Mouse (Mus musculus) ES-Bruce4 (cell line): ENCODE measurements around the gene Gna12.
A peak's percentile ranks its signal among the peaks of the same experiment; 100 is the strongest.

Experiments used
- CTCF ChIP-seq: IDR thresholded peaks from one replicate; pipeline ENCODE4 v1.8.1; 2011; ENCODE audit warnings: low read depth, low read length
- EP300 ChIP-seq: IDR thresholded peaks from 2 replicates; pipeline ENCODE4 v1.6.1; 2011; ENCODE audit warnings: low read depth, low read length; ENCODE audit not compliant: insufficient read depth
- POLR2A ChIP-seq: IDR thresholded peaks from one replicate; pipeline ENCODE4 v1.8.1; 2011; ENCODE audit warnings: low read length; ENCODE audit not compliant: insufficient read depth

DNA sequence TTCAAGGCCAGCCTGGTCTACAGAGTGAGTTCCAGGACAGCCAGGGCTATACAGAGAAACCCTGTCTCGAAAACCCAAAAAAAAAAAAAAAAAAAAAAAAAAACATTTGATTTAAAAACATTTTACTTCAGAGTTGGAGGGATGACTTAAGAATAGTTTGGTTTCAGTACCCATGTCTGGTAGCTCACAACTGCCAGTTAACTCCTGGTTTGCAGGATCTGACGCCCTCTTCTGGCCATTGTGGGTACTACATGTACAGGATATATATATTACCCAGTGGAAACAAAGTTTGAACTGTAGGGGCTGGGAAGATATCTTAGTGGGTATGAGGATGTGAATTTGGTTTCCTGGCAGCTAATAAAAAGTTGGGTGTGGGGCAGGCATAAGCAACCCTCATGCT lies 79.3 kb downstream of the Gna12 start:
- TF ChIP-seq POLR2A (no peak), EP300 (no peak), CTCF (peak; percentile 19)
